Comparison of ENCODE assay signal across 8 mouse cellular contexts in genomic region chr5:123682372-123682771, GRCm38 (mm10). TPM values are rescaled to one million over a fixed set of nuclear protein-coding genes. Genes with fewer than 3 reads are reported as not detected.
DNase-seq lines count a peak whose midpoint lies in the region; ATAC-seq and TF ChIP-seq lines count a peak whose summit lies in the region.

No protein-coding gene starts in this region.

- peak overlapping the region; percentile 68 for H3K4me2 ChIP-seq in embryonic facial prominence, embryonic 12.5 days (replicated peaks)
- peak overlapping the region; percentile 88 for H3K4me2 ChIP-seq in intestine, embryonic 15.5 days (replicated peaks)
- H3K4me2 ChIP-seq in midbrain, postnatal 0 days (ENCODE audit: low read depth, low read length, poor library complexity, severe bottlenecking): peak overlapping the region; percentile 68

- TF ChIP-seq CTCF in layer of hippocampus, adult 2 months (conservative IDR thresholded peaks at IDR 0.05): no peak
- TF ChIP-seq CTCF in midbrain, postnatal 0 days (IDR thresholded peaks at IDR 0.05): no peak

- no peak overlapping the region for H3K9ac ChIP-seq in embryonic facial prominence, embryonic 12.5 days
- no peak overlapping the region for H3K9ac ChIP-seq in intestine, embryonic 15.5 days
- H3K9ac ChIP-seq in midbrain, postnatal 0 days (replicated peaks; ENCODE audit: low read length, poor library complexity, severe bottlenecking): no peak overlapping the region

- H3K9me3 ChIP-seq in embryonic facial prominence, embryonic 12.5 days: no peaks in the 10 kb centered on the region
- no peaks in the 10 kb centered on the region for H3K9me3 ChIP-seq in intestine, embryonic 15.5 days
- H3K9me3 ChIP-seq in midbrain, postnatal 0 days (ENCODE audit: low read length): no peaks in the 10 kb centered on the region

- peak overlapping the region; percentile 91 for H3K27ac ChIP-seq in layer of hippocampus, adult 2 months
- H3K27ac ChIP-seq in embryonic facial prominence, embryonic 12.5 days: no peak overlapping the region
- no peak overlapping the region for H3K27ac ChIP-seq in intestine, embryonic 15.5 days
- no peak overlapping the region for H3K27ac ChIP-seq in midbrain, postnatal 0 days (ENCODE audit: low read depth, low read length)

- H3K36me3 ChIP-seq in embryonic facial prominence, embryonic 12.5 days: 0 out of 2 replicates have a peak, but pooled peaks cover 1% of the 10 kb centered on the region
- no peaks in the 10 kb centered on the region for H3K36me3 ChIP-seq in intestine, embryonic 15.5 days
- no peaks in the 10 kb centered on the region for H3K36me3 ChIP-seq in midbrain, postnatal 0 days (ENCODE audit: insufficient read depth, low read length)

- no peak for ATAC-seq in embryonic facial prominence, embryonic 12.5 days (ENCODE audit: insufficient number of reproducible peaks, insufficient read depth, low FRiP score, low TSS enrichment)
- ATAC-seq in intestine, embryonic 15.5 days: no peak
- ATAC-seq in midbrain, postnatal 0 days (ENCODE audit: low FRiP score): no peak

- intact Hi-C loops in gastrocnemius, postnatal 14 days (cut with DNase I; ENCODE audit: low total_unique reads): no loop called here

- 37% methylated on average over 4 of the region's 4 CpGs for WGBS in embryonic facial prominence, embryonic 12.5 days
- 41% methylated on average over 4 of the region's 4 CpGs for WGBS in intestine, embryonic 15.5 days
- 40% methylated on average over 4 of the region's 4 CpGs for WGBS in midbrain, postnatal 0 days

- no peaks in the 10 kb centered on the region for H3K27me3 ChIP-seq in embryonic facial prominence, embryonic 12.5 days
- no peaks in the 10 kb centered on the region for H3K27me3 ChIP-seq in intestine, embryonic 15.5 days (replicated peaks)
- no peaks in the 10 kb centered on the region for H3K27me3 ChIP-seq in midbrain, postnatal 0 days (ENCODE audit: insufficient read depth, low read length)

- peak overlapping the region; percentile 86 for H3K4me3 ChIP-seq in layer of hippocampus, adult 2 months
- 0 out of 2 replicates have a peak overlapping the region, but pooled peaks have one; percentile 95 for H3K4me3 ChIP-seq in embryonic facial prominence, embryonic 12.5 days
- 0 out of 2 replicates have a peak overlapping the region, but pooled peaks have one; percentile 96 for H3K4me3 ChIP-seq in intestine, embryonic 15.5 days (replicated peaks)
- H3K4me3 ChIP-seq in midbrain, postnatal 0 days (ENCODE audit: low read depth, low read length): peak overlapping the region; percentile 62

- H3K4me1 ChIP-seq in embryonic facial prominence, embryonic 12.5 days: peaks cover 12% of the 10 kb centered on the region
- peaks cover 18% of the 10 kb centered on the region for H3K4me1 ChIP-seq in intestine, embryonic 15.5 days (replicated peaks)
- H3K4me1 ChIP-seq in midbrain, postnatal 0 days (ENCODE audit: insufficient read depth, low read length): peaks cover 10% of the 10 kb centered on the region

- no peak for DNase-seq in layer of hippocampus, adult 2 months (ENCODE audit: low spot score in 2 of 2)
- DNase-seq in layer of hippocampus, postnatal 10 days (ENCODE audit: low spot score in 2 of 2): no peak
- DNase-seq in midbrain, postnatal 0 days (ENCODE audit: low spot score): no peak
- DNase-seq in gastrocnemius, postnatal 10 days: no peak
- no peak for DNase-seq in cerebellum, adult 11 months
- no peak for DNase-seq in gastrocnemius, postnatal 14 days

RNA-seq across cellular contexts. Expression of gene Clip1, which starts 2.0 kb away (rescaled TPM):
- 100 to 1,000 TPM; 136 to 144 TPM for total RNA-seq in layer of hippocampus, adult 2 months (2021)
- 100 to 1,000 TPM; 119 to 121 TPM for total RNA-seq in layer of hippocampus, postnatal 10 days (2021)
- polyA plus RNA-seq in embryonic facial prominence, embryonic 12.5 days (2016; fragmentation: Nextera tagmentation; extraction: Ambion mirVana): 50.6 and 53.2 TPM in 2 replicates
- polyA plus RNA-seq in intestine, embryonic 15.5 days (2015; fragmentation: Nextera tagmentation; extraction: Ambion mirVana): 29.9 TPM in 2 replicates
- 73.1 and 80.0 TPM in 2 replicates for total RNA-seq in midbrain, postnatal 0 days (2014; rRNA removed)
- polyA plus RNA-seq in midbrain, postnatal 0 days (2015; fragmentation: Nextera tagmentation; extraction: Ambion mirVana): 64.2 and 77.5 TPM in 2 replicates
- total RNA-seq in gastrocnemius, postnatal 10 days (2021): 100 to 1,000 TPM in 1 of 2 experiments, 10 to 100 TPM in 1; 91.2 to 111 TPM
- 100 to 1,000 TPM; 122 TPM for total RNA-seq in gastrocnemius, postnatal 14 days (2021)

RNA-seq across cellular contexts. Expression of gene Zcchc8, which starts 38.5 kb away (rescaled TPM):
- total RNA-seq in layer of hippocampus, adult 2 months (2021): 10 to 100 TPM; 54.4 to 56.0 TPM
- total RNA-seq in layer of hippocampus, postnatal 10 days (2021): 10 to 100 TPM; 50.5 to 50.7 TPM
- 90.7 and 98.4 TPM in 2 replicates for polyA plus RNA-seq in embryonic facial prominence, embryonic 12.5 days (2016; fragmentation: Nextera tagmentation; extraction: Ambion mirVana)
- 63.1 and 68.9 TPM in 2 replicates for polyA plus RNA-seq in intestine, embryonic 15.5 days (2015; fragmentation: Nextera tagmentation; extraction: Ambion mirVana)
- total RNA-seq in midbrain, postnatal 0 days (2014; rRNA removed): 29.6 and 40.6 TPM in 2 replicates
- polyA plus RNA-seq in midbrain, postnatal 0 days (2015; fragmentation: Nextera tagmentation; extraction: Ambion mirVana): 41.9 and 46.3 TPM in 2 replicates
- 10 to 100 TPM; 26.6 to 33.2 TPM for total RNA-seq in gastrocnemius, postnatal 10 days (2021)
- 10 to 100 TPM; 20.3 to 23.8 TPM for total RNA-seq in gastrocnemius, postnatal 14 days (2021)
